Mouse (Mus musculus): Measurements from ENCODE around the gene Tshr. TPM values are rescaled to one million over a fixed set of nuclear protein-coding genes. Genes with fewer than 3 reads are reported as not detected.
A peak's percentile ranks its signal among the peaks of the same experiment; 100 is the strongest.
"Not testable (repeated sequence)": the region's sequence is repeated elsewhere in the genome, so short reads cannot be mapped to it uniquely, and the experiment has no call there.

Tshr gene
- 0.24 and 0.47 TPM in 2 replicates for polyA plus RNA-seq (2014; fragmentation: Nextera tagmentation; extraction: Ambion mirVana)

DNA sequence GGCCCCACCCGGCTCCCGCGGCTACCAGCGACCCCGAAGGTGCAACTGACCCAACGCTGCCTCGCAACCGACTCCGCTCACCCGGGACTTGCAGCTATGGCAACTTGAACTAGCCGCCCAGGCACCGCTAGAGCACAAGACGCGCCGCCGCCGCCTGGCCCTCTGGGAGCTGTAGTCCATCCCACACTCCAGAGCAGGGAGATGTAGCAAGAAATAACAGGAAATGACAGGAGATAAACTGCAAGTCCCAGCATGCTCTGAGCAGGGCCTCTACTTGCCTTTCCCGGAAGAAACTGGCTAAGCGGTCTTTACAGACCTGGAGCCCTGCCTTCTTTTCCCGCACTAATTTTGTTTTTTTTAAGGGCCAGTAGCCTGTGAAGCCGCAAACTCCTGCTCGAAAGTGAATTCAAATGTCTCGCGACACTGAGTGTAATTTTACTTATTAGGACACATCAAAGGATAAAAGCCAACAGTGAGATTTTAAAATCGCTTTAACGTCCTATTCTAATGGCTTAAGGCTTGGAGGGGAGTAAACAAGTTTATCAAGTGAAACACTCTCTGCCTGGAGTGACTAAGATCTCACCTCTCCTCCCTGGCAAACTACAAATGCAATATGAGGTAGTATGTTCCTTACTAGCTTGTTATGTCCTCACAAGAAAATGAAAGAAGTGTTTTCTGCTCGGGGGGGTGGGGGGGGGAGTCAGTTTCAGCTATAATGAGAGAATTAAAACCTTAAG, at the start of gene Tshr, which contains the start of gene Cep128:
Gene Tshr (plus strand): TSS at position 283 of the 737 bp plus-strand sequence.
Gene Cep128 (minus strand): TSS at position 129 of the 737 bp plus-strand sequence.
- no peak within 1 kb of the TSS for H3K27ac ChIP-seq (ENCODE audit: low read depth)
- H3K4me2 ChIP-seq (ENCODE audit: low read length) = peak within 1 kb of the TSS; percentile 92
- no peaks in the 10 kb centered on the region for H3K36me3 ChIP-seq (ENCODE audit: control insufficient read depth, insufficient read depth, low read length)
- H3K9ac ChIP-seq (ENCODE audit: low read length) = peak within 1 kb of the TSS; percentile 52
- no peaks in the 10 kb centered on the region for H3K9me3 ChIP-seq (ENCODE audit: control insufficient read depth, low read length)
- H3K27me3 ChIP-seq (replicated peaks; ENCODE audit: control insufficient read depth, insufficient read depth, low read length) = no peaks in the 10 kb centered on the region
- WGBS = 2% methylated on average over 27 of the region's 27 CpGs
- ATAC-seq (replicated peaks; ENCODE audit: low FRiP score, low TSS enrichment, low read depth) = peak; percentile 99
- H3K4me3 ChIP-seq (ENCODE audit: low read depth, low read length) = peak within 1 kb of the TSS; percentile 71
- H3K4me1 ChIP-seq (replicated peaks; ENCODE audit: control insufficient read depth, insufficient read depth, low read length) = no peaks in the 10 kb centered on the region
- DNase-seq (ENCODE audit: low spot score) = peak; percentile 90

DNA sequence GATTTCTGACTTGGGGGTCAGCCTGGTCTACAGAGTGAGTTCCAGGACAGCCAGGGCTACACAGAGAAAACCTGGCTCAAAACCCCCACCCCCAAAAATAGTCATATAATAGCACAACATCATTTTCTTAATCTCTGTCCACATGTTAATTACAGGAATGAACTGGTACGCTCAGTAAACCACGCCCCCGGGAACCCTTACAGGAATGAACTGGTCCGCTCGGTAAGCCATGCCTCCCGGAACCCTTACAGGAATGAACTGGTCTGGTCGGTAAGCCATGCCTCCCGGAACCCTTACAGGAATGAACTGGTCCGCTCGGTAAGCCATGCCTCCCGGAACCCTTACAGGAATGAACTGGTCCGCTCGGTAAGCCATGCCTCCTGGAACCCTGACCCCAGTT, 45.7 kb upstream of the Tshr start:
- not testable (repeated sequence) for ATAC-seq (replicated peaks; ENCODE audit: low FRiP score, low TSS enrichment, low read depth); H3K27me3 ChIP-seq (replicated peaks; ENCODE audit: control insufficient read depth, insufficient read depth, low read length); H3K27ac ChIP-seq (ENCODE audit: low read depth); H3K9me3 ChIP-seq (ENCODE audit: control insufficient read depth, low read length); H3K36me3 ChIP-seq (ENCODE audit: control insufficient read depth, insufficient read depth, low read length); H3K4me1 ChIP-seq (replicated peaks; ENCODE audit: control insufficient read depth, insufficient read depth, low read length); H3K4me3 ChIP-seq (ENCODE audit: low read depth, low read length); DNase-seq (ENCODE audit: low spot score); H3K4me2 ChIP-seq (ENCODE audit: low read length); H3K9ac ChIP-seq (ENCODE audit: low read length)
- 94% methylated on average over 13 of the region's 13 CpGs for WGBS

DNA sequence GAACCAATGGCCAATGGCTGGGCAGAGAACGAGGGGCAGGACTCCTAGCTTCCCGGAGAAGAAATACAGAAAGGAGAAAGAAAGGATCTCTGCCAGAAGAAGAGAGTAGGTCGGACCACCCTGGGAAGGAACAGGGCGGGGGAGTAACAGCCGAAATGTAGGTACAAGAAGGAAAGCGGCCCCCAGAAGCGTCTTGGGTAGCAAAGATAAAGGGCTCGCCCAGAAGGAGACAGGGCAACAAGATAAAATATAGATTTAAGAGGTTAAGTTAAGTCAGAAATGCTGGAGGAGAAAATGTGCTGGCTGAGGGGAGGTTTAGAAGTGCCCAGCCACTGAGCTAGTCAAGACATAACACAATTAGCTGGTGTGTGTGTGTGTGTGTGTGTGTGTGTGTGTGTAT, 30.6 kb upstream of the Tshr start:
- Histone ChIP-seq H3K36me3 (ENCODE audit: control insufficient read depth, insufficient read depth, low read length) (no peaks in the 10 kb centered on the region), H3K27ac (ENCODE audit: low read depth) (no peak overlapping the region), H3K9me3 (ENCODE audit: control insufficient read depth, low read length) (no peaks in the 10 kb centered on the region), H3K4me3 (ENCODE audit: low read depth, low read length) (no peak overlapping the region), H3K4me2 (ENCODE audit: low read length) (no peak overlapping the region), H3K9ac (ENCODE audit: low read length) (no peak overlapping the region), H3K4me1 (replicated peaks; ENCODE audit: control insufficient read depth, insufficient read depth, low read length) (no peaks in the 10 kb centered on the region), H3K27me3 (replicated peaks; ENCODE audit: control insufficient read depth, insufficient read depth, low read length) (no peaks in the 10 kb centered on the region)
- no peak for DNase-seq (ENCODE audit: low spot score)
- no peak for ATAC-seq (replicated peaks; ENCODE audit: low FRiP score, low TSS enrichment, low read depth)
- WGBS = 92% methylated on average over 8 of the region's 8 CpGs

DNA sequence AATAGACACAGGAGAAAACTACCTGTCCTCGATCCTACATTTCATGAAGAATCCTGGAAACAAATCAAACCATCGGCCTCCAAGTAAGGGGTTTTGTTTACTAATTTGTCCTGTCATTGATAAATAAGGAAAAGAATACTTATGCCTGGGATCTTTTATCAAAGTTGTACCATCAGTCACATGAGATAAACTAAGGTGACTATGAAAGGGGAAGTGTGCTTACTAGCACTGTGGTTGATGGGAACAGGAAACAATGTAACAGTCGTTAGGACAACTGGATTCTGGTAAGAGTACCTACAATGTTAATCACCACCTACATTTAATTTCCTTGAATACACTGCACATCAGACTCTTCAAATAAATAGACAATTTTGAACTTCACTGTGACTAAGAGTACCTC, 15.2 kb upstream of the Tshr start:
- Histone ChIP-seq H3K4me1 (replicated peaks; ENCODE audit: control insufficient read depth, insufficient read depth, low read length) (no peaks in the 10 kb centered on the region), H3K36me3 (ENCODE audit: control insufficient read depth, insufficient read depth, low read length) (no peaks in the 10 kb centered on the region), H3K9me3 (ENCODE audit: control insufficient read depth, low read length) (no peaks in the 10 kb centered on the region), H3K4me2 (ENCODE audit: low read length) (no peak overlapping the region), H3K9ac (ENCODE audit: low read length) (no peak overlapping the region), H3K4me3 (ENCODE audit: low read depth, low read length) (no peak overlapping the region), H3K27ac (ENCODE audit: low read depth) (no peak overlapping the region), H3K27me3 (replicated peaks; ENCODE audit: control insufficient read depth, insufficient read depth, low read length) (no peaks in the 10 kb centered on the region)
- ATAC-seq (replicated peaks; ENCODE audit: low FRiP score, low TSS enrichment, low read depth) = no peak
- 81% methylated on average over 3 of the region's 3 CpGs for WGBS
- no peak for DNase-seq (ENCODE audit: low spot score)

DNA sequence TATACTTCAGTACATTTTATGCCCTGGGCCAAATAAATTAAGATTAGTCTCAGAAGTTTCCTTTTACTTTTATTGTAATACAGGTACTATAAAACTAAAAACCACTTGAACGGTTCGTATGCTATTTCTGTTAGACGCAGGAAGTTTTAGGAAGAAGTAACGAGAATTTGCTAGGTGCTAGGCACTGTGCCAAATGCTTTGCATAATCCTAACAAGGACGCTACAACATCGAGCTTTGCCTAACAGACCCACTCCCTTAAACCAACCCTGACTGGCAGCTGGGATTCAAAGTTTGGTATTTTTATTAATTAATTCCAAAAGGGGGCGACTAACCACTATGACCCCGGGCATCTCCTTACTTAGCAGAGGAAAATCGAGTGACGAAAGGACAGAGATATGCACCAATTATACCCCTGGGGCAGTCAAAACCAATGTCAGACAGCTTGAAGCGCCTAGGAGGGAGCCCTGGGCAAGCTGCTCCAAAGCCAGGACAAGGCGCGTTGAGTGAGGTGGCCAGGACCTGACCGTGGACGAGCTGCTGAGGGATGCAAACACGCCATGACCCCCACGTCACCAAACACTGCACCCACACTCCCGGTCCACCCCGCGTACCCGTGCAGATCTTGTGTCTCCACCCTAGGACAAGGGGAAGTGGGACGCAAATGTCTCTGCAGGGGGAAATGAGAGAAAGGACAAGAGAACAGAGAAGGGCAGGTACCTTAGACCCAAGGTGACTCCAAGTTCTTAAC, 673 bp upstream of the Tshr start:
- Histone ChIP-seq H3K27ac (ENCODE audit: low read depth) (no peak overlapping the region), H3K4me1 (replicated peaks; ENCODE audit: control insufficient read depth, insufficient read depth, low read length) (no peaks in the 10 kb centered on the region), H3K4me3 (ENCODE audit: low read depth, low read length) (peak overlapping the region; percentile 71), H3K4me2 (ENCODE audit: low read length) (peak overlapping the region; percentile 92), H3K27me3 (replicated peaks; ENCODE audit: control insufficient read depth, insufficient read depth, low read length) (no peaks in the 10 kb centered on the region), H3K9ac (ENCODE audit: low read length) (peak overlapping the region; percentile 51), H3K36me3 (ENCODE audit: control insufficient read depth, insufficient read depth, low read length) (no peaks in the 10 kb centered on the region), H3K9me3 (ENCODE audit: control insufficient read depth, low read length) (no peaks in the 10 kb centered on the region)
- WGBS = 5% methylated on average over 22 of the region's 22 CpGs
- DNase-seq (ENCODE audit: low spot score) = no peak
- ATAC-seq (replicated peaks; ENCODE audit: low FRiP score, low TSS enrichment, low read depth) = peak; percentile 57

DNA sequence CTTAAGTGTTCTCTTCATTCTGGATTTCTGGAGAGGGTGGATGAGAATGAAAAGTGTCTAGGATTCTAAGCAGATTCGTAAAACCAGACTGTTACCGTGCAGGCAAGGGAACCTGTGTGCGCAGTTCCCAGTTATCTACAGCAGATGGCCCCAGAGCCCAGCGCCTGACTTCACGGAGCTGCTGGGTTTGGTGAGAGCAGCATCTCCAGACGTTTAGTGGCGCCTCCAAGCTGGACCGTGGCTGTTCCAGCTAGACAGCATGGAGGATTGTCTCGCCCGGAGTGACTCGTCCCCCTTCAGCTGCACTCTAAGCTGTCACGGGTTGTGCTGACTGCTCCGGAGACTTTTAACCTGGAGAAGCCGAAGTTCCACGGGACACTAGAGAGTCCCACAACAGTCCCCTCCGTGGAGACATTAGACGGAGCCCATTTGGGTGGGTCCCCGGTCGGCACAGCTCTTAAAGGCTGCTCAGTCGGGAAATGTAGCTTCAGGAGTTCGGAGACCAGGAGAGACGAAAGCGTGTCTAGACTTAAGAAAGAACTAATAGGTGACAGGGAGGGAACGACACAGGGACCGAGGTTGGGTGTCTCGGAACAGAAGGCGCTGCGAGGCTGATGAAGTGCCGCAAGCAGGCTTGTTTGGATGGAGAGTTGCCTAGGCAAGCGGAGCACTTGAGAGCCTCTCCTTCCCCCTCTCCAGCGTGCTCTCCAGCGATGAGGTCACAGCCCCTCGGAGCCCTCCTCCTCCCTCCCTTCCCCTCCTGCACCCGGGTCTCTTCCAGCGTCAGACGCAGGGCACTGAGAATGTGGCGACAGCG, 16.1 kb downstream of the Tshr start:
- WGBS = 2% methylated on average over 38 of the region's 38 CpGs
- H3K4me2 ChIP-seq (ENCODE audit: low read length) = peak overlapping the region; percentile 93
- DNase-seq (ENCODE audit: low spot score) = peak; percentile 91
- ATAC-seq (replicated peaks; ENCODE audit: low FRiP score, low TSS enrichment, low read depth) = peak; percentile 89
- no peak overlapping the region for H3K27ac ChIP-seq (ENCODE audit: low read depth)
- H3K9me3 ChIP-seq (ENCODE audit: control insufficient read depth, low read length) = no peaks in the 10 kb centered on the region
- H3K4me3 ChIP-seq (ENCODE audit: low read depth, low read length) = peak overlapping the region; percentile 52
- peak overlapping the region; percentile 39 for H3K9ac ChIP-seq (ENCODE audit: low read length)
- 0 out of 2 replicates have a peak, but pooled peaks cover 7% of the 10 kb centered on the region for H3K27me3 ChIP-seq (replicated peaks; ENCODE audit: control insufficient read depth, insufficient read depth, low read length)
- H3K36me3 ChIP-seq (ENCODE audit: control insufficient read depth, insufficient read depth, low read length) = no peaks in the 10 kb centered on the region
- no peaks in the 10 kb centered on the region for H3K4me1 ChIP-seq (replicated peaks; ENCODE audit: control insufficient read depth, insufficient read depth, low read length)

DNA sequence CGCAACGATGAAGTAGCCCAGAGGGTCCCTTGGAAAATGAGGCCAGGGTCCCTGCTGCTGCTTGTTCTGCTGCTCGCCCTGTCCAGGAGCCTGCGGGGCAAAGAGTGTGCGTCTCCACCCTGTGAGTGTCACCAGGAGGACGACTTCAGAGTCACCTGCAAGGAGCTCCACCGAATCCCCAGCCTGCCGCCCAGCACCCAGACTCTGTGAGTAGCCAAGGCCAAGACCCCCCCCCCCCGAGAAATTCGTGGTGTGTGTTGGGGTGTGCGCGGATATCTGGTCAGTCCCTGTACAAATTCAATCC, 16.6 kb downstream of the Tshr start:
- Histone ChIP-seq H3K27ac (ENCODE audit: low read depth) (no peak overlapping the region), H3K4me1 (replicated peaks; ENCODE audit: control insufficient read depth, insufficient read depth, low read length) (no peaks in the 10 kb centered on the region), H3K4me3 (ENCODE audit: low read depth, low read length) (peak overlapping the region; percentile 52), H3K36me3 (ENCODE audit: control insufficient read depth, insufficient read depth, low read length) (no peaks in the 10 kb centered on the region), H3K4me2 (ENCODE audit: low read length) (peak overlapping the region; percentile 93), H3K9me3 (ENCODE audit: control insufficient read depth, low read length) (no peaks in the 10 kb centered on the region), H3K9ac (ENCODE audit: low read length) (peak overlapping the region; percentile 39), H3K27me3 (replicated peaks; ENCODE audit: control insufficient read depth, insufficient read depth, low read length) (0 out of 2 replicates have a peak, but pooled peaks cover 7% of the 10 kb centered on the region)
- WGBS = 4% methylated on average over 12 of the region's 12 CpGs
- ATAC-seq (replicated peaks; ENCODE audit: low FRiP score, low TSS enrichment, low read depth) (no peak), DNase-seq (ENCODE audit: low spot score) (no peak)

DNA sequence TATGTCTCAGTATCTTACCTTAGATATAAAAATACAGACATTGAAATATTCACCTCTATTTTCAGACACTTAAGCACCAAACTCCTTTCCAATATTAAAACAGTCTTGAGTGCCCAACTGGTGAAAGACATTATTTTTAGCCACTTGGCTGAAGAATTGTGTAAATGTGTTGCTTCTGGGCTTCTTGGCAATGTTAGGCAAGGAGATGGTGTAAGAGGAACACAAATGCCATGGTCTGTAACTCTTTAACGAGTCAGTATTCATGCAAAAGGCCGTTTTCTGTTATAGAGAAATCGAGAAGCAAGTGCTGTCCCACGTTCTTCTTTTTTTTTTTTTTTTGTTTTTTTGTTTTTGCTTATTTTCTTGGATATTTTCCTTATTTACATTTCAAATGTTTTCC, 25.9 kb downstream of the Tshr start:
- no peak overlapping the region for H3K4me2 ChIP-seq (ENCODE audit: low read length)
- H3K9me3 ChIP-seq (ENCODE audit: control insufficient read depth, low read length) = no peaks in the 10 kb centered on the region
- DNase-seq (ENCODE audit: low spot score) (no peak), ATAC-seq (replicated peaks; ENCODE audit: low FRiP score, low TSS enrichment, low read depth) (no peak)
- 91% methylated on average over 4 of the region's 4 CpGs for WGBS
- no peak overlapping the region for H3K9ac ChIP-seq (ENCODE audit: low read length)
- H3K4me3 ChIP-seq (ENCODE audit: low read depth, low read length) = no peak overlapping the region
- no peaks in the 10 kb centered on the region for H3K27me3 ChIP-seq (replicated peaks; ENCODE audit: control insufficient read depth, insufficient read depth, low read length)
- H3K4me1 ChIP-seq (replicated peaks; ENCODE audit: control insufficient read depth, insufficient read depth, low read length) = no peaks in the 10 kb centered on the region
- H3K27ac ChIP-seq (ENCODE audit: low read depth) = no peak overlapping the region
- H3K36me3 ChIP-seq (ENCODE audit: control insufficient read depth, insufficient read depth, low read length) = no peaks in the 10 kb centered on the region

Measured in intestine, embryonic 14.5 days (tissue).